8 mouse cellular contexts compared by ENCODE assay signal in genomic region chr9:108936418-108937364, GRCm38 (mm10). TPM values are rescaled to one million over a fixed set of nuclear protein-coding genes. Genes with fewer than 3 reads are reported as not detected.
DNase-seq lines count a peak whose midpoint lies in the region; ATAC-seq lines count a peak whose summit lies in the region.

TSS of gene Uqcrc1 (plus strand) at chr9:108936633.

- WGBS in lung, embryonic 16.5 days: under 1% methylated on average over 58 of the region's 58 CpGs

- H3K36me3 ChIP-seq in lung, embryonic 16.5 days (ENCODE audit: control insufficient read depth, insufficient read depth, low read length): peaks cover 21% of the 10 kb centered on the region

- peak within 1 kb of the TSS; percentile 89 for H3K4me2 ChIP-seq in lung, embryonic 16.5 days (ENCODE audit: low read depth, low read length)

- ATAC-seq in hematopoietic stem cell, adult 5-6 weeks (replicated peaks in 1 of 2; ENCODE audit: insufficient read depth in 1 of 2, low FRiP score in 2 of 2, low TSS enrichment in 1 of 2, low read depth in 1 of 2, poor library complexity in 2 of 2, severe bottlenecking in 2 of 2): peak; percentile 95 to 98
- ATAC-seq in lung, embryonic 16.5 days (ENCODE audit: low read depth): peak; percentile 91

- peak; percentile 91 for DNase-seq in MEL-GATA-1-ER (ENCODE audit: extremely low read depth, low read depth)
- DNase-seq in cerebellum, adult 8-10 months: peak; percentile 96
- peak; percentile 100 for DNase-seq in forelimb bud, embryonic 11.5 days (ENCODE audit: low read depth, low spot score)
- peak; percentile 78 for DNase-seq in layer of hippocampus, adult 9-10 months (ENCODE audit: low spot score)
- DNase-seq in ovary, postnatal 10 days (ENCODE audit: low spot score): peak; percentile 80
- DNase-seq in thymus, postnatal 10 days (ENCODE audit: low spot score in 2 of 2): peak; percentile 85 to 96

- peak within 1 kb of the TSS; percentile 78 for H3K9ac ChIP-seq in lung, embryonic 16.5 days (ENCODE audit: low read length)

- H3K27me3 ChIP-seq in lung, embryonic 16.5 days (ENCODE audit: control insufficient read depth, insufficient read depth, low read depth, low read length): no peaks in the 10 kb centered on the region

- peaks cover 4% of the 10 kb centered on the region for H3K4me1 ChIP-seq in lung, embryonic 16.5 days (replicated peaks; ENCODE audit: control insufficient read depth, insufficient read depth, low read length)

- 0 out of 2 replicates have a peak within 1 kb of the TSS, but pooled peaks have one; percentile 2 for H3K27ac ChIP-seq in lung, embryonic 16.5 days (ENCODE audit: low read length)

- H3K4me3 ChIP-seq in lung, embryonic 16.5 days (ENCODE audit: low read length): peak within 1 kb of the TSS; percentile 99

- no peaks in the 10 kb centered on the region for H3K9me3 ChIP-seq in lung, embryonic 16.5 days (ENCODE audit: control insufficient read depth, low read length)

RNA-seq across cellular contexts. Expression of gene Uqcrc1, which starts in this region (rescaled TPM):
- 163 and 254 TPM in 2 replicates for total RNA-seq in hematopoietic stem cell, adult 5-6 weeks (2017)
- 397 and 421 TPM in 2 replicates for polyA plus RNA-seq in lung, embryonic 16.5 days (2015; fragmentation: Nextera tagmentation; extraction: Ambion mirVana)

Comparison
In these comparisons a context has a peak if more than half of its experiments do, and no peak if none do; other contexts are left out.
1. Peak in every context shown above with its lines: DNase-seq, ATAC-seq, H3K4me3 ChIP-seq and H3K27ac ChIP-seq.